Mouse (Mus musculus) heart, adult 2 months (tissue): ENCODE data around the gene Hrh1. TPM values are rescaled to one million over a fixed set of nuclear protein-coding genes. Genes with fewer than 3 reads are reported as not detected.
A peak's percentile ranks its signal among the peaks of the same experiment; 100 is the strongest.

Source experiments
- DNase-seq, 2 experiments: peaks; one replicate each; pipeline ENCODE4 v3.0.0; 2021
- H3K27ac ChIP-seq: fragments of 200-600 bp; 2 replicates; pipeline ENCODE4 v1.8.1; 2022
- H3K27me3 ChIP-seq: fragments of 200-500 bp; 2 replicates; pipeline ENCODE4 v1.6.1; 2012; ENCODE audit warnings: mild to moderate bottlenecking, low read length, inconsistent platforms, mixed read lengths; ENCODE audit not compliant: control insufficient read depth, insufficient read depth
- H3K36me3 ChIP-seq: fragments of 200-500 bp; 2 replicates; pipeline ENCODE4 v1.6.1; 2012; ENCODE audit warnings: low read length, inconsistent platforms; ENCODE audit not compliant: control insufficient read depth, insufficient read depth
- H3K4me1 ChIP-seq: fragments of 200-500 bp; 2 replicates; pipeline ENCODE4 v1.6.1; 2011; ENCODE audit warnings: low read length; ENCODE audit not compliant: control insufficient read depth, insufficient read depth
- H3K4me3 ChIP-seq: fragments of 200-600 bp; 2 replicates; pipeline ENCODE4 v1.8.1; 2022
- H3K79me2 ChIP-seq: fragments of 200-500 bp; replicated peaks from 2 replicates; pipeline ENCODE4 v1.6.1; 2012; ENCODE audit warnings: mild to moderate bottlenecking, inconsistent platforms, low read length, moderate library complexity, mixed read lengths; ENCODE audit not compliant: control insufficient read depth, insufficient read depth
- H3K9ac ChIP-seq: fragments of 200-500 bp; 2 replicates; pipeline ENCODE4 v1.6.1; 2012; ENCODE audit warnings: low read depth, mild to moderate bottlenecking, control low read depth, inconsistent platforms, low read length, mixed read lengths
- CTCF ChIP-seq: fragments of 200-600 bp; IDR thresholded peaks from 2 replicates; pipeline ENCODE4 v1.8.1; 2022; ENCODE audit warnings: antibody characterized with exemption, mild to moderate bottlenecking, moderate library complexity
- EP300 ChIP-seq: fragments of 200-500 bp; IDR thresholded peaks from 2 replicates; pipeline ENCODE4 v1.6.1; 2011; ENCODE audit warnings: low read depth, low read length, control low read depth; ENCODE audit not compliant: insufficient read depth
- POLR2A ChIP-seq: fragments of 200-500 bp; IDR thresholded peaks from 2 replicates; pipeline ENCODE4 v1.6.1; 2011; ENCODE audit warnings: mild to moderate bottlenecking, low read depth, low read length, control low read depth; ENCODE audit not compliant: insufficient read depth
- WGBS: fragments of 180-500 bp; shearing (Covaris S2); methylation state at CpG from one replicate; pipeline ENCODE4 v1.1.7; 2018; 5-methylcytosine and 5-hydroxymethylcytosine counted together
- intact Hi-C: fragments of 180-260 bp; cut with DNase I; formaldehyde crosslinking; loops from one replicate; pipeline ENCODE4 v1.15.1; 2025
- polyA plus RNA-seq: library from polyadenylated mRNA; depleted of rRNA; stranded (reverse); fragments of >200 nt; gene quantifications from 2 replicates; pipeline ENCODE4 v1.2.3, GENCODE M21; 2012
- total RNA-seq, 2 experiments: library from RNA; stranded (reverse); gene quantifications; 2 replicates each; pipeline ENCODE4 v1.2.3; 2021

Hrh1 gene
- total and polyA plus RNA-seq, 3 experiments, result 0.20 to 0.47 (median 0.36) TPM

DNA sequence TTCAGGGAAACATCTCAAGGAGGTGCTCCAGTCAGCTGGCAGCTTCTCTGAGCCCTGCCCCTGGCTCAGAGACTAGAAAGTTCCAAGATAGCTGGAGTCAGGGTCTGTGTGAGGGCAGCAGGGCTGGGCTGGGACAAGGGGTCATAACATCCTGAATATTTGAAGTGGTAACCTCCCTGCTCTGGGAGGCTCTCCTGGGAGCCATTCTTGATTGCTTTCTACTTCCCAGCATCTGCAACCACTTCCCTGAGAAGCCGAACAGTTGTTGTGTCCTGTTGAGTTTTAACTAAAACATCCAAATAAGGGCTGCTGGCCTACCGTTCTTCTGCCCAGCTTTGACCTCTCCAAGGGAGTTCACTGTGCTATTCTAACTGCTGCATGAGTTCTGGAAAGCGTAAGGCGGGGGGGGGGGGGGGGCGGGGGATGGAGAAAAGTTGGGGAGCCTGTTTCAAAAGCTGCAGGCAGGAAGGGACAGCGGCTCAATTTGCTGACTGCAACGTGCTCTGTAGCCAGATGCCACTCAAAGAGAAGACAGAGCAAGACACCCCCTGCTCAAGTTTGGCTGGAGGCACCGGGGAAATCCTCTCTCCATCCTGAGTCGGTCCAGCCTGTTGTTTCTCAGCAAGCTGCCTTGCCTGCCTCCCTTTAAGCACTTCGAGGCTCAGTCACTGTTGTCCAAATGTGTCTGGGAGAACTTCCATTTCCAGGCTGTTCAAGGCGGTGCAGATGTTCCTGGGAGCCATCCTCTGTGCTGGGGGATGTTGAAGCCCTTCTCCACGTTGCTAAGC is 58.7 kb downstream of the Hrh1 start:
- WGBS, result 49% methylated on average over 12 of the region's 12 CpGs
- no peaks in the 10 kb centered on the region for H3K36me3 ChIP-seq
- no peak for DNase-seq
- no peak overlapping the region for H3K9ac ChIP-seq
- peaks cover 7% of the 10 kb centered on the region for H3K4me1 ChIP-seq
- H3K79me2 ChIP-seq, result no peaks in the 10 kb centered on the region
- intact Hi-C loops, result no loop called here
- H3K4me3 ChIP-seq, result no peak overlapping the region
- no peaks in the 10 kb centered on the region for H3K27me3 ChIP-seq
- H3K27ac ChIP-seq, result no peak overlapping the region
- TF ChIP-seq POLR2A (no peak), CTCF (no peak), EP300 (no peak)

DNA sequence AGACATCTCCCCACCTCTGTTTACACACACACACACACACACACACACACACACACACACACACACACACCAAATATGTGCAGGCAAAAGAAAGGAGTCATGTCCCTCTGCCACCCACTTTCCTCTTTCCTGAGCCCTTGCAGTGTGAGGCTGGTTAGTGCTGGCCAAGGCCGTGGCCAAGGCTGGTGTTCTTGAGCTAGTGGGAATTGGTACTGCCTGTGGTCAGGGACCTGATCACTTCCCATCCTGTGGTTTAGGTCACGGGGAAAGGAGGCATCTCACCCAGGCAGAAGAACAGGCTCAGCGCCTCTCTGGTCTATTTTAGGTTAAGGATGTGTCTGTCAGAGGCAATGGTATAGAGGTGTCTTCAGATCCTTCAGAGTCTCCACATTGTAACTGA is 59.6 kb downstream of the Hrh1 start:
- no peak for DNase-seq
- Histone ChIP-seq H3K4me3 (no peak overlapping the region), H3K9ac (no peak overlapping the region), H3K36me3 (no peaks in the 10 kb centered on the region), H3K27me3 (no peaks in the 10 kb centered on the region), H3K4me1 (peaks cover 7% of the 10 kb centered on the region), H3K27ac (no peak overlapping the region), H3K79me2 (no peaks in the 10 kb centered on the region)
- 80% methylated on average over 3 of the region's 3 CpGs for WGBS
- intact Hi-C loops, result no loop called here
- no peak for TF ChIP-seq POLR2A
- no peak for TF ChIP-seq EP300
- no peak for TF ChIP-seq CTCF

DNA sequence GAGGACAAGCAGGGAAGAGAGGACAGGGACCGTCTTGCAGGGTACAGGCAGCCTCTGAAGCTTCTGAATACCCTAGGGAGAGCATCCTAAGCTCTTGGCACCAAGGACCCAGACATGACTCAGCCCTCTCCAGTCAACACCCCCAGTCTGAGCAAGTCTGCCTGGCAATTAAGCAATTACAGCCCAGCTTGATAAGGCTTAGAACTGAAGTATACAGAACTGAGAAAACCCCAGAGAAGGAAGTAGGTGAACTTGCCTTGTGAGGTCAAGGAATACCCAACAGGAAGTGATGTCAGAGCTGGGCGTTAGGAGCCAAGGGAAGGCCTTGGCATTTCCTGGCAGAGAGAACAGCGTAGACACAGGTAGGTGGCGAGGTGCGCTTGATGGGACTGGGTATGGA is 60.5 kb downstream of the Hrh1 start:
- H3K9ac ChIP-seq, result no peak overlapping the region
- 53% methylated on average over 5 of the region's 5 CpGs for WGBS
- no peak overlapping the region for H3K4me3 ChIP-seq
- H3K27me3 ChIP-seq, result no peaks in the 10 kb centered on the region
- H3K4me1 ChIP-seq, result peaks cover 7% of the 10 kb centered on the region
- H3K36me3 ChIP-seq, result no peaks in the 10 kb centered on the region
- TF ChIP-seq EP300, result no peak
- no peak for TF ChIP-seq CTCF
- TF ChIP-seq POLR2A, result no peak
- peak in 1 of 2 experiments; percentile 51 for DNase-seq
- H3K79me2 ChIP-seq, result no peaks in the 10 kb centered on the region
- intact Hi-C loops, result no loop called here
- H3K27ac ChIP-seq, result no peak overlapping the region

DNA sequence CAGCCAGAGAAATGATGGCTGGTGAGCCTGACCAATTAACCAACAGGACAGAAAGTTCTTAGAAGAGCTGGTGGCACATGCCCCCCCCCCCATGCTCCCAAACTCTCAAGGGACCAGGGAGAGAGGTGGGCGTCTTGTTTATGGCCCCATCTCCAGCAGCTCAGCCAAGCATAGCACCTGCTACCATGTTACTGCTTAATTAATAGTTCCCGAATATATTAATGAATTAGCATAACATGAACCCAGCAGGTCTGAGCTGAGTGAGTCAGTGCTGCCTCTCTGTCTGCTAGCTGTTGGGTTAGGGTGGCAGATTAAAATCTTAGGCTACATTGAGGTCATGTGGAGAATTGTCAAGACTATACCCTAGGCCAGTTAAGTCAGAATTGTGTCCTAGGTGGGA is 62.2 kb downstream of the Hrh1 start:
- H3K36me3 ChIP-seq, result no peaks in the 10 kb centered on the region
- peaks cover 7% of the 10 kb centered on the region for H3K4me1 ChIP-seq
- intact Hi-C loops, result loop anchor here (10.0 kb wide), 1 partner anchor 365 kb away; no protein-coding TSS in a partner anchor
- H3K27ac ChIP-seq, result no peak overlapping the region
- no peak for TF ChIP-seq EP300
- TF ChIP-seq POLR2A, result no peak
- no peak for TF ChIP-seq CTCF
- H3K9ac ChIP-seq, result no peak overlapping the region
- 81% methylated on average over 2 of the region's 2 CpGs for WGBS
- H3K4me3 ChIP-seq, result no peak overlapping the region
- H3K79me2 ChIP-seq, result no peaks in the 10 kb centered on the region
- no peaks in the 10 kb centered on the region for H3K27me3 ChIP-seq
- no peak for DNase-seq

DNA sequence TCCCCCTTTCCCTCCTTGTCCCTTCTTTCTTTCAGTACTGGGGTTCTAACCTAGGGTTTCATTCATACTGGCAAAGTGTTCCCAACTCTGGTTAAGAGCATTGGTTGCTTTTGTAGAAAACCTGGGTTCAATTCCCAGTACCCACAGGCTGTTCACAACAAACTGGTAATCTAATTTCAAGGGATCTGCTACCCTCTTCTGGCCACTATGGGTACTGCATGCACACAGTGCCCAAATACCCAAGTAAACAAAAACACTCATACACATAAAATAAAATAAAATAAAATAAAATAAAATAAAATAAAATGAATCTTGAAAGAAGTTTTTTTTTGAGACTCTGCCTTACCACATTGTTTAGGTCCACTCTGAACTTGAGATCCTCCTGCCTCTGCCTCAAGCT is 63.8 kb downstream of the Hrh1 start:
- no peaks in the 10 kb centered on the region for H3K27me3 ChIP-seq
- no peak for DNase-seq
- peaks cover 7% of the 10 kb centered on the region for H3K4me1 ChIP-seq
- TF ChIP-seq POLR2A (no peak), EP300 (no peak), CTCF (peak; percentile 71)
- intact Hi-C loops, result loop anchor here (1.0 to 10.0 kb wide), 2 partner anchors 116 to 367 kb away; no protein-coding TSS in a partner anchor
- no peak overlapping the region for H3K4me3 ChIP-seq
- H3K36me3 ChIP-seq, result no peaks in the 10 kb centered on the region
- H3K27ac ChIP-seq, result no peak overlapping the region
- H3K79me2 ChIP-seq, result no peaks in the 10 kb centered on the region
- no peak overlapping the region for H3K9ac ChIP-seq

DNA sequence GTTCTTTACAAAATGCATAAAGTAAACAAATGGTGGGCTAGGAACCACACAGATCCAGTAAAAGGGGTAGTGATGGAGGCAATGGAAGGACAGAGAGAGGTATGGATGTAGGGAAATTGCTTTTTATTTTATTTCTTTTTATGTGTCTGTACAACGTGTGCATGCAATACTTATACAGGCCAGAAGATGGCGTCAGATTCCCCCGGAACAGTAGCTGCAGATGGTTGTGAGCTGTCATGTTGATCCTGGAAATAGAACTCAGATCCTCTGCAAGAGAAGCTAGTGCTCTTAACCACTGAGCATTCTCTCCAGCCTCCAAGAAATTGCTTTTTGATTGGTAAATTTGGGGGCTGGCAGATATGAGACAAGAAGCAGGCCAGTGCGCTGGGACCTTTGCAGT is 65.0 kb downstream of the Hrh1 start:
- Histone ChIP-seq H3K4me1 (peaks cover 3% of the 10 kb centered on the region), H3K27ac (no peak overlapping the region), H3K36me3 (no peaks in the 10 kb centered on the region), H3K79me2 (no peaks in the 10 kb centered on the region), H3K4me3 (no peak overlapping the region), H3K9ac (no peak overlapping the region), H3K27me3 (no peaks in the 10 kb centered on the region)
- 28% methylated on average over 4 of the region's 4 CpGs for WGBS
- TF ChIP-seq EP300, result no peak
- TF ChIP-seq POLR2A, result no peak
- TF ChIP-seq CTCF, result peak; percentile 73
- no peak for DNase-seq
- intact Hi-C loops, result loop anchor here (1.0 to 10.0 kb wide), 2 partner anchors 236 to 368 kb away; no protein-coding TSS in a partner anchor
